Mouse (Mus musculus) mouse embryonic stem cell (cell line): ENCODE data around the gene Tmem207.

Experiments
- in situ Hi-C, 2 experiments: fragments of 300-500 bp; cut with MboI; formaldehyde crosslinking; loops; 1 replicate in 1 of 2; 3 replicates in 1 of 2; pipeline ENCODE4 v1.14.3; 2019 to 2020; ENCODE audit warnings: low sequenced_read_pairs in 2 of 2, low pct_unique_long_range_greater_than_20kb in 1 of 2, mixed read lengths in 1 of 2; ENCODE audit not compliant: unreplicated experiment in 1 of 2

Tmem207 gene

GRCm38 (mm10) chr16:26526669-26527068 lies at the start of gene Tmem207:
Gene Tmem207, minus strand, starts transcription at chr16:26526769.
- in situ Hi-C loops = no loop called here

- in situ Hi-C loops = no loop called here
These were observed 47.6 kb upstream of the Tmem207 start for GRCm38 (mm10) chr16:26574173-26574572.

- in situ Hi-C loops = no loop called here
These were observed 45.3 kb upstream of the Tmem207 start for GRCm38 (mm10) chr16:26571836-26572235.

GRCm38 (mm10) chr16:26569387-26569978 lies 42.9 kb upstream of the Tmem207 start:
- in situ Hi-C loops = no loop called here

- in situ Hi-C loops = no loop called here
These were observed 36.2 kb upstream of the Tmem207 start for GRCm38 (mm10) chr16:26562771-26563170.

- in situ Hi-C loops = no loop called here
These were observed 35.2 kb upstream of the Tmem207 start for GRCm38 (mm10) chr16:26561743-26562142.

- in situ Hi-C loops = no loop called here
These were observed 32.2 kb upstream of the Tmem207 start for GRCm38 (mm10) chr16:26558797-26559196.

- in situ Hi-C loops = no loop called here
These were observed 25.7 kb upstream of the Tmem207 start for GRCm38 (mm10) chr16:26552234-26552633.

GRCm38 (mm10) chr16:26549221-26549620 lies 22.7 kb upstream of the Tmem207 start:
- in situ Hi-C loops = no loop called here

- in situ Hi-C loops = no loop called here
These were observed 20.3 kb upstream of the Tmem207 start for GRCm38 (mm10) chr16:26546879-26547206.

- in situ Hi-C loops = no loop called here
These were observed 19.8 kb upstream of the Tmem207 start for GRCm38 (mm10) chr16:26546170-26546878.

GRCm38 (mm10) chr16:26532287-26532686 lies 5.7 kb upstream of the Tmem207 start:
- in situ Hi-C loops = no loop called here

GRCm38 (mm10) chr16:26530451-26530850 lies 3.9 kb upstream of the Tmem207 start:
- in situ Hi-C loops = no loop called here

GRCm38 (mm10) chr16:26527931-26528666 lies 1.5 kb upstream of the Tmem207 start:
- in situ Hi-C loops = no loop called here

GRCm38 (mm10) chr16:26525832-26526231 lies 737 bp downstream of the Tmem207 start:
- in situ Hi-C loops = no loop called here

GRCm38 (mm10) chr16:26519596-26519995 lies 7.0 kb downstream of the Tmem207 start:
- in situ Hi-C loops = loop anchor here (25.0 kb wide), 1 partner anchor 282 kb away; no protein-coding TSS in a partner anchor

GRCm38 (mm10) chr16:26504961-26505360 lies 21.6 kb downstream of the Tmem207 start:
- in situ Hi-C loops = loop anchor here (25.0 kb wide), 1 partner anchor 268 kb away; no protein-coding TSS in a partner anchor

- in situ Hi-C loops = loop anchor here (25.0 kb wide), 1 partner anchor 263 kb away; no protein-coding TSS in a partner anchor
These were observed 25.8 kb downstream of the Tmem207 start for GRCm38 (mm10) chr16:26500738-26501137.

GRCm38 (mm10) chr16:26499705-26500104 lies 26.9 kb downstream of the Tmem207 start:
- in situ Hi-C loops = loop anchor here (25.0 kb wide), 1 partner anchor 262 kb away; no protein-coding TSS in a partner anchor
